Mouse (Mus musculus) limb, embryonic 13.5 days (tissue): ENCODE measurements around the gene Eral1. TPM values are rescaled to one million over a fixed set of nuclear protein-coding genes. Genes with fewer than 3 reads are reported as not detected.

Experiments used
- ATAC-seq: fragments of 200-750 bp; cut with Nextera tagmentation; 2 replicates; pipeline ENCODE4 v1.8.0; 2017; ENCODE audit warnings: low read depth, moderate number of reproducible peaks, moderate TSS enrichment; ENCODE audit not compliant: low FRiP score
- H3K27ac ChIP-seq: fragments of 300-500 bp; sonication (generic); 2 replicates; pipeline ENCODE4 v1.5.1; 2015; ENCODE audit warnings: inconsistent platforms, mild to moderate bottlenecking, moderate library complexity
- H3K27me3 ChIP-seq: fragments of 300-500 bp; sonication (generic); 2 replicates; pipeline ENCODE4 v1.6.1; 2015; ENCODE audit warnings: mild to moderate bottlenecking, inconsistent platforms
- H3K36me3 ChIP-seq: fragments of 300-500 bp; sonication (generic); 2 replicates; pipeline ENCODE4 v1.6.1; 2015; ENCODE audit warnings: inconsistent platforms, mild to moderate bottlenecking, moderate library complexity
- H3K4me1 ChIP-seq: fragments of 300-500 bp; sonication (generic); 2 replicates; pipeline ENCODE4 v1.6.1; 2015; ENCODE audit warnings: inconsistent platforms
- H3K4me2 ChIP-seq: fragments of 300-500 bp; sonication (generic); replicated peaks from 2 replicates; pipeline ENCODE4 v1.6.1; 2015; ENCODE audit warnings: inconsistent platforms, mild to moderate bottlenecking, moderate library complexity
- H3K4me3 ChIP-seq: fragments of 300-500 bp; sonication (generic); 2 replicates; pipeline ENCODE4 v1.5.1; 2015; ENCODE audit warnings: moderate library complexity, mild to moderate bottlenecking, inconsistent platforms
- H3K9ac ChIP-seq: fragments of 300-500 bp; sonication (generic); 2 replicates; pipeline ENCODE4 v1.6.1; 2015; ENCODE audit warnings: mild to moderate bottlenecking, inconsistent platforms
- H3K9me3 ChIP-seq: fragments of 300-500 bp; sonication (generic); 2 replicates; pipeline ENCODE4 v1.6.1; 2016; ENCODE audit warnings: inconsistent platforms
- WGBS: fragments of 180-500 bp; shearing (Covaris S2); methylation state at CpG from one replicate; pipeline ENCODE4 v1.1.7; 2015; 5-methylcytosine and 5-hydroxymethylcytosine counted together
- polyA plus RNA-seq: library from polyadenylated mRNA; unstranded; fragments of >200 nt; fragmentation: Nextera tagmentation; extraction: Ambion mirVana; gene quantifications from 2 replicates; pipeline ENCODE4 v1.2.1, GENCODE M21; 2015

Gene Eral1
- polyA plus RNA-seq, 1 experiment from 2014 or later, result 38.7 TPM

- WGBS, result 7% methylated on average over 19 of the region's 19 CpGs
- ATAC-seq, result no peak
- H3K36me3 ChIP-seq, result no peaks in the 10 kb centered on the region
- no peaks in the 10 kb centered on the region for H3K27me3 ChIP-seq
- H3K9ac ChIP-seq, result peak overlapping the region; percentile 83
- H3K9me3 ChIP-seq, result no peaks in the 10 kb centered on the region
- peaks cover 27% of the 10 kb centered on the region for H3K4me1 ChIP-seq
- H3K27ac ChIP-seq, result peak overlapping the region; percentile 87
- H3K4me3 ChIP-seq, result peak overlapping the region; percentile 83
- peak overlapping the region; percentile 79 for H3K4me2 ChIP-seq
These were observed 34.6 kb upstream of the Eral1 start for GRCm38 (mm10) chr11:78114676-78115366.

GRCm38 (mm10) chr11:78113616-78114015 lies 33.4 kb upstream of the Eral1 start:
- 89% methylated on average over 2 of the region's 2 CpGs for WGBS
- H3K4me3 ChIP-seq, result no peak overlapping the region
- H3K27ac ChIP-seq, result no peak overlapping the region; the same call in 1 of the 2 replicates
- H3K36me3 ChIP-seq, result no peaks in the 10 kb centered on the region
- no peaks in the 10 kb centered on the region for H3K27me3 ChIP-seq
- peaks cover 27% of the 10 kb centered on the region for H3K4me1 ChIP-seq
- no peak overlapping the region for H3K4me2 ChIP-seq
- no peak for ATAC-seq
- H3K9me3 ChIP-seq, result no peaks in the 10 kb centered on the region
- no peak overlapping the region for H3K9ac ChIP-seq

DNA sequence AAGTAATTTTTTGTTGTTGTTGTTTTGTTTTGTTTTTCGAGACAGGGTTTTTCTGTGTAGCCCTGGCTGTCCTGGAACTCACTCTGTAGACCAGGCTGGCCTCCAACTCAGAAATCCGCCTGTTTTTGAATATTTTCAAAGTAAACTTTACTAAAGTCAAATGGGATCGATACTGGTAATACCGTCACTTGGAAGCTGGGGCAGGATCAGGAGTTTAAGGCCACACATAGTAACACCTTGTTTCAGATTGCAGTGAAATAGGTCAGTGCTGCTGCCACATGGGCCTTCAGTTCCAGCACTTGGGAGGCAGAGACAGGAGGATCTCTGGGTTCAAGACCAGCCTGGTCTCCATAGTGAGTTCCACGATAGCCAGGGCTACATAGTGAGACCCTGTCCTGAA lies 24.3 kb upstream of the Eral1 start:
- peaks cover 23% of the 10 kb centered on the region for H3K36me3 ChIP-seq
- H3K4me1 ChIP-seq, result no peaks in the 10 kb centered on the region
- H3K9me3 ChIP-seq, result 0 out of 2 replicates have a peak, but pooled peaks cover 2% of the 10 kb centered on the region
- no peak overlapping the region for H3K27ac ChIP-seq
- H3K4me2 ChIP-seq, result no peak overlapping the region
- H3K4me3 ChIP-seq, result no peak overlapping the region
- no peak overlapping the region for H3K9ac ChIP-seq
- no peaks in the 10 kb centered on the region for H3K27me3 ChIP-seq
- no peak for ATAC-seq
- 94% methylated on average over 5 of the region's 5 CpGs for WGBS

- H3K9me3 ChIP-seq, result 0 out of 2 replicates have a peak, but pooled peaks cover 2% of the 10 kb centered on the region
- H3K4me2 ChIP-seq, result no peak overlapping the region
- H3K36me3 ChIP-seq, result peaks cover 23% of the 10 kb centered on the region
- H3K27me3 ChIP-seq, result no peaks in the 10 kb centered on the region
- WGBS, result 64% methylated on average over 5 of the region's 5 CpGs
- ATAC-seq, result no peak
- H3K4me3 ChIP-seq, result no peak overlapping the region
- H3K9ac ChIP-seq, result no peak overlapping the region
- no peak overlapping the region for H3K27ac ChIP-seq
- no peaks in the 10 kb centered on the region for H3K4me1 ChIP-seq
These were observed 23.0 kb upstream of the Eral1 start for GRCm38 (mm10) chr11:78102958-78103747.

DNA sequence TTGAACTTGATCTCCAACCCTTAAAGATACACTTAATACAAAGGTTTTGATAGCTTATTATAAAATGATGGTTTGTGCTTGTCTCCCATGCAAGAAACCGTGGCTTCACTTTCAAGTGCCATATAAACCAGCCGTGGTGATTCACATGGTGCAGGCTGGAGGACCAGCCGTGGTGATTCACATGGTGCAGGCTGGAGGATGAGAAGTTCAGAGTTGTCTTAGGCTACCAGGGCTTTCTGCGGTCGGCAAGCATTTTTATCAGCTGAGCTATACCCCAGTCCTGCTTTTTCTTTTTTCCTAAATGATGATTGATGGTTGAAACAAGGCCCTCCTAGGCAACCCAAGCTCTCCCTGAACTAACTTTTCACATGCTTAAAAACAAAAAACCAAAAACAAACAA lies 22.0 kb upstream of the Eral1 start:
- no peaks in the 10 kb centered on the region; the same call in 1 of the 2 replicates for H3K4me1 ChIP-seq
- H3K27ac ChIP-seq, result no peak overlapping the region
- no peaks in the 10 kb centered on the region for H3K9me3 ChIP-seq
- no peak overlapping the region for H3K4me2 ChIP-seq
- peaks cover 16% of the 10 kb centered on the region for H3K36me3 ChIP-seq
- H3K4me3 ChIP-seq, result no peak overlapping the region
- H3K9ac ChIP-seq, result no peak overlapping the region
- H3K27me3 ChIP-seq, result no peaks in the 10 kb centered on the region
- no peak for ATAC-seq
- WGBS, result 90% methylated on average over 5 of the region's 5 CpGs

- Histone ChIP-seq H3K27ac (no peak overlapping the region), H3K27me3 (no peaks in the 10 kb centered on the region), H3K9me3 (no peaks in the 10 kb centered on the region), H3K4me2 (no peak overlapping the region), H3K4me1 (peaks cover 11% of the 10 kb centered on the region), H3K9ac (no peak overlapping the region), H3K36me3 (peaks cover 8% of the 10 kb centered on the region), H3K4me3 (no peak overlapping the region)
- ATAC-seq, result no peak
- 89% methylated on average over 11 of the region's 11 CpGs for WGBS
These were observed 20.6 kb upstream of the Eral1 start for GRCm38 (mm10) chr11:78100746-78101145.

DNA sequence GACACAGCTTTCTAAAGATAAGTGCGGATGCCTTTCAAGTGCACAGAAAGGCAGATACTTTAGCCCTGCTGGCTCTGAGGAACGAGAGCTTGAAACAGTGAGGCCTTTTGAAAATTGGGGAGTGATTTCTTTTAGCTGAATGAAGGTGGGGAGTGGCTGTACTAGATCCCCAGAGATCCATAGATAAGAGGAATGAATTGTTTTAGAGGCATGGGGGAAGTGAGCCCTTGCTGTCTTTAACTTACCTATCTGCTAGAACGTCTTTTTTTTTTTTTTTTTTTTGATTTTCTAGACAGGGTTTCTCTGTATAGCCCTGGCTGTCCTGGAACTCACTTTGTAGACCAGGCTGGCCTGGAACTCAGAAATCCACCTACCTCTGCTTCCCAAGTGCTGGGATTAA lies 16.9 kb upstream of the Eral1 start:
- peak overlapping the region; percentile 42 for H3K4me2 ChIP-seq
- peaks cover 4% of the 10 kb centered on the region; the same call in 1 of the 2 replicates for H3K36me3 ChIP-seq
- WGBS, result 47% methylated on average over 3 of the region's 3 CpGs
- H3K4me3 ChIP-seq, result peak overlapping the region; percentile 7; the same call in 1 of the 2 replicates
- H3K27ac ChIP-seq, result no peak overlapping the region
- H3K9ac ChIP-seq, result peak overlapping the region; percentile 54
- H3K27me3 ChIP-seq, result no peaks in the 10 kb centered on the region
- no peak for ATAC-seq
- H3K9me3 ChIP-seq, result no peaks in the 10 kb centered on the region
- H3K4me1 ChIP-seq, result peaks cover 19% of the 10 kb centered on the region

- Histone ChIP-seq H3K36me3 (no peaks in the 10 kb centered on the region), H3K4me3 (peak overlapping the region; percentile 86), H3K4me1 (peaks cover 19% of the 10 kb centered on the region), H3K27ac (no peak overlapping the region), H3K27me3 (no peaks in the 10 kb centered on the region), H3K9ac (peak overlapping the region; percentile 86), H3K4me2 (peak overlapping the region; percentile 88), H3K9me3 (no peaks in the 10 kb centered on the region)
- ATAC-seq, result no peak
- 28% methylated on average over 5 of the region's 5 CpGs for WGBS
These were observed 14.9 kb upstream of the Eral1 start for GRCm38 (mm10) chr11:78095144-78095516.

DNA sequence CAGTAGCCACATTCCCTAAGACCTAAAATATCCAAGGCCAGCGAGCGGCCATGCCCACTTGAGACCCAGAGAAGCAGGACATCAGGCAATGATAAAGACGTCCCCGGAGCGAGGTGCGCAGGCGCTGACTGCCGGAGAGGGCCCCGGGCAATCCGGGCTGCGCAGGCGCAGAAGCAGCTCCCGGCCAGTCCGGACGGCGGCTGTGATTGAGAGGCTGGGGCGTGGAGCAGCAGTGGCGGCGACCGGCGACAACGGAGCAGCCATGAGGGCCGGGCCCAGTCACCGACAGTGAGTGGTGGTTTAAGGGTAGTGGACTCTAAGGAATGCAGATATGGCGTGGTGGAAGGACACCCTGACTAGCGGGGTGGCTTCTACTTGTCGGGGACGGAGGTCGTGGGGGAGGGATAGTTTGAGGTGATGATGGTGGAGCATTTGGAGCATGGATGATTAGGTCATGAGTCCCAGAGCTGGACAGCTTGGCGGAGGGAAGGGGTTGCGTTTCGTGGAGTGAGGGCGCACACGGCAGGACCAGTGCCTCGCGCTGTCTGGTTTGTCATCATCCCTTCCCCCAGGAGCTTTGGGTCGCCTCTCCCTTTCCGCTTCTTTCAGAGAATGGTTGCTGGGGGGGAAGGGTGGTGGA lies 14.4 kb upstream of the Eral1 start, which contains the start of gene Fam222b:
Fam222b (plus strand) TSS at position 157 of the 640 bp plus-strand sequence.
- H3K9me3 ChIP-seq, result no peaks in the 10 kb centered on the region
- H3K4me3 ChIP-seq, result peak within 1 kb of the TSS; percentile 86
- peak within 1 kb of the TSS; percentile 88 for H3K4me2 ChIP-seq
- H3K36me3 ChIP-seq, result no peaks in the 10 kb centered on the region
- H3K27me3 ChIP-seq, result no peaks in the 10 kb centered on the region
- peaks cover 19% of the 10 kb centered on the region for H3K4me1 ChIP-seq
- H3K9ac ChIP-seq, result peak within 1 kb of the TSS; percentile 86
- peak within 1 kb of the TSS; percentile 23; the same call in 1 of the 2 replicates for H3K27ac ChIP-seq
- ATAC-seq, result peak; percentile 95
- WGBS, result under 1% methylated on average over 38 of the region's 38 CpGs

GRCm38 (mm10) chr11:78094137-78094503 lies 13.9 kb upstream of the Eral1 start:
- H3K9ac ChIP-seq, result peak overlapping the region; percentile 86
- H3K27me3 ChIP-seq, result no peaks in the 10 kb centered on the region
- no peaks in the 10 kb centered on the region for H3K36me3 ChIP-seq
- WGBS, result 47% methylated on average over 11 of the region's 11 CpGs
- peak overlapping the region; percentile 86 for H3K4me3 ChIP-seq
- ATAC-seq, result peak; percentile 24; the same call in 1 of the 2 replicates
- peak overlapping the region; percentile 22; the same call in 1 of the 2 replicates for H3K27ac ChIP-seq
- peaks cover 19% of the 10 kb centered on the region for H3K4me1 ChIP-seq
- peak overlapping the region; percentile 88 for H3K4me2 ChIP-seq
- H3K9me3 ChIP-seq, result no peaks in the 10 kb centered on the region

GRCm38 (mm10) chr11:78087756-78088281 lies 7.6 kb upstream of the Eral1 start:
- no peak for ATAC-seq
- Histone ChIP-seq H3K4me1 (no peaks in the 10 kb centered on the region), H3K4me2 (no peak overlapping the region), H3K27me3 (no peaks in the 10 kb centered on the region), H3K9ac (no peak overlapping the region), H3K36me3 (no peaks in the 10 kb centered on the region), H3K27ac (no peak overlapping the region), H3K4me3 (no peak overlapping the region), H3K9me3 (no peaks in the 10 kb centered on the region)
- WGBS, result 86% methylated on average over 5 of the region's 5 CpGs
